Mouse (Mus musculus): ENCODE results near the gene Tet2. TPM values are rescaled to one million over a fixed set of nuclear protein-coding genes. Genes with fewer than 3 reads are reported as not detected.

Gene Tet2
- polyA plus RNA-seq, 1 experiment from 2014 or later, result 15.8 TPM

- no peak for ATAC-seq (ENCODE audit: insufficient number of reproducible peaks, low FRiP score, low TSS enrichment, low read depth)
- WGBS, result 93% methylated on average over 12 of the region's 12 CpGs
- no peaks in the 10 kb centered on the region for H3K27me3 ChIP-seq
- no peak overlapping the region for H3K27ac ChIP-seq
- H3K9ac ChIP-seq, result no peak overlapping the region
- H3K4me3 ChIP-seq, result no peak overlapping the region
- H3K4me1 ChIP-seq, result peaks cover 5% of the 10 kb centered on the region; the same call in 1 of the 2 replicates
- no peaks in the 10 kb centered on the region for H3K9me3 ChIP-seq
- peaks cover 24% of the 10 kb centered on the region; the same call in 1 of the 2 replicates for H3K36me3 ChIP-seq
- H3K4me2 ChIP-seq, result no peak overlapping the region
Observed at GRCm38 (mm10) chr3:133514290-133514689, 30.6 kb downstream of the Tet2 start.

GRCm38 (mm10) chr3:133513475-133513874 lies 31.5 kb downstream of the Tet2 start:
- H3K4me1 ChIP-seq, result peaks cover 5% of the 10 kb centered on the region; the same call in 1 of the 2 replicates
- no peak overlapping the region for H3K4me2 ChIP-seq
- H3K27me3 ChIP-seq, result no peaks in the 10 kb centered on the region
- H3K9me3 ChIP-seq, result no peaks in the 10 kb centered on the region
- no peak overlapping the region for H3K4me3 ChIP-seq
- 85% methylated on average over 7 of the region's 7 CpGs for WGBS
- H3K9ac ChIP-seq, result no peak overlapping the region
- no peak overlapping the region for H3K27ac ChIP-seq
- H3K36me3 ChIP-seq, result peaks cover 24% of the 10 kb centered on the region; the same call in 1 of the 2 replicates
- no peak for ATAC-seq (ENCODE audit: insufficient number of reproducible peaks, low FRiP score, low TSS enrichment, low read depth)

- no peak overlapping the region for H3K4me2 ChIP-seq
- H3K4me1 ChIP-seq, result no peaks in the 10 kb centered on the region
- 83% methylated on average over 4 of the region's 4 CpGs for WGBS
- no peaks in the 10 kb centered on the region for H3K27me3 ChIP-seq
- no peak overlapping the region for H3K27ac ChIP-seq
- H3K4me3 ChIP-seq, result no peak overlapping the region
- no peaks in the 10 kb centered on the region for H3K9me3 ChIP-seq
- H3K9ac ChIP-seq, result no peak overlapping the region
- peaks cover 19% of the 10 kb centered on the region; the same call in 1 of the 2 replicates for H3K36me3 ChIP-seq
- no peak for ATAC-seq (ENCODE audit: insufficient number of reproducible peaks, low FRiP score, low TSS enrichment, low read depth)
Observed at GRCm38 (mm10) chr3:133510368-133510767, 34.6 kb downstream of the Tet2 start.

- ATAC-seq (ENCODE audit: insufficient number of reproducible peaks, low FRiP score, low TSS enrichment, low read depth), result no peak
- 82% methylated on average over 2 of the region's 2 CpGs for WGBS
- peaks cover 19% of the 10 kb centered on the region; the same call in 1 of the 2 replicates for H3K36me3 ChIP-seq
Observed at GRCm38 (mm10) chr3:133509796-133510195, 35.1 kb downstream of the Tet2 start.

GRCm38 (mm10) chr3:133508881-133509280 lies 36.1 kb downstream of the Tet2 start:
- H3K4me1 ChIP-seq, result no peaks in the 10 kb centered on the region
- H3K4me2 ChIP-seq, result no peak overlapping the region
- no peaks in the 10 kb centered on the region for H3K27me3 ChIP-seq
- no peak overlapping the region for H3K9ac ChIP-seq
- no peak overlapping the region for H3K4me3 ChIP-seq
- WGBS, result 86% methylated on average over 3 of the region's 3 CpGs
- no peak overlapping the region for H3K27ac ChIP-seq
- no peaks in the 10 kb centered on the region for H3K9me3 ChIP-seq
- ATAC-seq (ENCODE audit: insufficient number of reproducible peaks, low FRiP score, low TSS enrichment, low read depth), result no peak
- H3K36me3 ChIP-seq, result peaks cover 19% of the 10 kb centered on the region; the same call in 1 of the 2 replicates

More at GRCm38 (mm10) chr3:133509796-133510195, 35.1 kb downstream of the Tet2 start:
- no peak overlapping the region for H3K27ac ChIP-seq
- no peaks in the 10 kb centered on the region for H3K4me1 ChIP-seq
- H3K27me3 ChIP-seq, result no peaks in the 10 kb centered on the region
- no peak overlapping the region for H3K9ac ChIP-seq
- H3K4me3 ChIP-seq, result no peak overlapping the region
- H3K9me3 ChIP-seq, result no peaks in the 10 kb centered on the region
- H3K4me2 ChIP-seq, result no peak overlapping the region

GRCm38 (mm10) chr3:133506289-133506954 lies 38.5 kb downstream of the Tet2 start:
- H3K9me3 ChIP-seq, result no peaks in the 10 kb centered on the region
- no peak for ATAC-seq (ENCODE audit: insufficient number of reproducible peaks, low FRiP score, low TSS enrichment, low read depth)
- H3K4me1 ChIP-seq, result no peaks in the 10 kb centered on the region
- no peak overlapping the region for H3K4me3 ChIP-seq
- H3K36me3 ChIP-seq, result 0 out of 2 replicates have a peak, but pooled peaks cover 6% of the 10 kb centered on the region
- H3K27ac ChIP-seq, result no peak overlapping the region
- no peak overlapping the region for H3K4me2 ChIP-seq
- no peak overlapping the region for H3K9ac ChIP-seq
- no peaks in the 10 kb centered on the region for H3K27me3 ChIP-seq
- 48% methylated on average over 9 of the region's 9 CpGs for WGBS

GRCm38 (mm10) chr3:133496953-133497352 lies 48.0 kb downstream of the Tet2 start:
- Histone ChIP-seq H3K36me3 (peaks cover 2% of the 10 kb centered on the region; the same call in 1 of the 2 replicates), H3K4me1 (no peaks in the 10 kb centered on the region), H3K27me3 (no peaks in the 10 kb centered on the region), H3K27ac (no peak overlapping the region), H3K9me3 (no peaks in the 10 kb centered on the region), H3K9ac (no peak overlapping the region), H3K4me3 (no peak overlapping the region), H3K4me2 (no peak overlapping the region)
- WGBS, result 88% methylated on average over 7 of the region's 7 CpGs
- no peak for ATAC-seq (ENCODE audit: insufficient number of reproducible peaks, low FRiP score, low TSS enrichment, low read depth)

- Histone ChIP-seq H3K27me3 (no peaks in the 10 kb centered on the region), H3K4me1 (no peaks in the 10 kb centered on the region), H3K9me3 (no peaks in the 10 kb centered on the region), H3K27ac (no peak overlapping the region), H3K4me3 (no peak overlapping the region), H3K9ac (no peak overlapping the region), H3K36me3 (peaks cover 28% of the 10 kb centered on the region), H3K4me2 (no peak overlapping the region)
- ATAC-seq (ENCODE audit: insufficient number of reproducible peaks, low FRiP score, low TSS enrichment, low read depth), result no peak
- WGBS, result 90% methylated on average over 2 of the region's 2 CpGs
Observed at GRCm38 (mm10) chr3:133491370-133491769, 53.6 kb downstream of the Tet2 start.

GRCm38 (mm10) chr3:133488022-133488725 lies 56.8 kb downstream of the Tet2 start:
- ATAC-seq (ENCODE audit: insufficient number of reproducible peaks, low FRiP score, low TSS enrichment, low read depth), result no peak
- Histone ChIP-seq H3K4me3 (no peak overlapping the region), H3K4me2 (no peak overlapping the region), H3K27me3 (no peaks in the 10 kb centered on the region), H3K9me3 (no peaks in the 10 kb centered on the region), H3K9ac (no peak overlapping the region), H3K27ac (no peak overlapping the region), H3K4me1 (no peaks in the 10 kb centered on the region), H3K36me3 (peaks cover 48% of the 10 kb centered on the region)
- 82% methylated on average over 13 of the region's 13 CpGs for WGBS

GRCm38 (mm10) chr3:133482887-133483286 lies 62.1 kb downstream of the Tet2 start:
- Histone ChIP-seq H3K27me3 (no peaks in the 10 kb centered on the region), H3K36me3 (peaks cover 73% of the 10 kb centered on the region), H3K27ac (no peak overlapping the region), H3K9me3 (no peaks in the 10 kb centered on the region), H3K4me2 (no peak overlapping the region), H3K4me1 (no peaks in the 10 kb centered on the region), H3K9ac (no peak overlapping the region), H3K4me3 (no peak overlapping the region)
- ATAC-seq (ENCODE audit: insufficient number of reproducible peaks, low FRiP score, low TSS enrichment, low read depth), result no peak
- 93% methylated on average over 1 of the region's 1 CpGs for WGBS

GRCm38 (mm10) chr3:133478987-133479386 lies 66.0 kb downstream of the Tet2 start:
- no peaks in the 10 kb centered on the region for H3K4me1 ChIP-seq
- H3K9me3 ChIP-seq, result no peaks in the 10 kb centered on the region
- WGBS, result 87% methylated on average over 3 of the region's 3 CpGs
- no peak overlapping the region for H3K27ac ChIP-seq
- H3K27me3 ChIP-seq, result no peaks in the 10 kb centered on the region
- H3K4me2 ChIP-seq, result no peak overlapping the region
- no peak overlapping the region for H3K4me3 ChIP-seq
- H3K36me3 ChIP-seq, result peaks cover 51% of the 10 kb centered on the region
- H3K9ac ChIP-seq, result no peak overlapping the region
- ATAC-seq (ENCODE audit: insufficient number of reproducible peaks, low FRiP score, low TSS enrichment, low read depth), result no peak

GRCm38 (mm10) chr3:133473781-133474180 lies 71.2 kb downstream of the Tet2 start:
- H3K27me3 ChIP-seq, result no peaks in the 10 kb centered on the region
- no peak overlapping the region for H3K4me2 ChIP-seq
- no peak for ATAC-seq (ENCODE audit: insufficient number of reproducible peaks, low FRiP score, low TSS enrichment, low read depth)
- no peak overlapping the region for H3K9ac ChIP-seq
- no peak overlapping the region for H3K4me3 ChIP-seq
- 82% methylated on average over 1 of the region's 1 CpGs for WGBS
- no peaks in the 10 kb centered on the region for H3K9me3 ChIP-seq
- H3K36me3 ChIP-seq, result peaks cover 51% of the 10 kb centered on the region
- H3K4me1 ChIP-seq, result no peaks in the 10 kb centered on the region
- no peak overlapping the region for H3K27ac ChIP-seq

Measured in limb, embryonic 15.5 days (tissue).